8 mouse cellular contexts compared by ENCODE assay signal in genomic region chr13:67525753-67526410, GRCm38 (mm10). TPM values are rescaled to one million over a fixed set of nuclear protein-coding genes. Genes with fewer than 3 reads are reported as not detected.
DNase-seq lines count a peak whose midpoint lies in the region; ATAC-seq lines count a peak whose summit lies in the region.

Gene Gm26965 (minus strand): TSS chr13:67526151.
Gene Zfp87 (minus strand): TSS chr13:67526177.

- peak within 1 kb of the TSS; percentile 92 for H3K4me2 ChIP-seq in heart, embryonic 14.5 days (ENCODE audit: low read length)
- H3K4me2 ChIP-seq in liver, embryonic 13.5 days: peak within 1 kb of the TSS; percentile 89
- peak within 1 kb of the TSS; percentile 70 for H3K4me2 ChIP-seq in stomach, embryonic 16.5 days (ENCODE audit: low read depth, low read length)

- peak within 1 kb of the TSS; percentile 84 for H3K9ac ChIP-seq in heart, embryonic 14.5 days (ENCODE audit: low read length)
- peak within 1 kb of the TSS; percentile 76 for H3K9ac ChIP-seq in liver, embryonic 13.5 days
- peak within 1 kb of the TSS; percentile 77 for H3K9ac ChIP-seq in stomach, embryonic 16.5 days (ENCODE audit: low read length)

- ATAC-seq in CD4-positive, CD25-positive, alpha-beta regulatory T cell, adult 4 months: peak; percentile 99
- ATAC-seq in heart, embryonic 14.5 days (ENCODE audit: insufficient number of reproducible peaks, insufficient read depth, low FRiP score, low read depth): peak; percentile 96
- ATAC-seq in liver, embryonic 13.5 days (ENCODE audit: low read depth): peak; percentile 99
- peak; percentile 99 for ATAC-seq in stomach, embryonic 16.5 days (ENCODE audit: insufficient read depth, low FRiP score)

- under 1% methylated on average over 27 of the region's 27 CpGs for WGBS in heart, embryonic 14.5 days
- under 1% methylated on average over 27 of the region's 27 CpGs for WGBS in liver, embryonic 13.5 days (ENCODE audit: insufficient replicate concordance)
- under 1% methylated on average over 27 of the region's 27 CpGs for WGBS in stomach, embryonic 16.5 days

- H3K4me1 ChIP-seq in heart, embryonic 14.5 days (ENCODE audit: control insufficient read depth in 2 of 2, insufficient read depth in 2 of 2, low read length in 2 of 2): peaks cover 0 to 15% of the 10 kb centered on the region in 2 experiments; a peak in 3 of 4 replicates
- H3K4me1 ChIP-seq in liver, embryonic 13.5 days (replicated peaks): peaks cover 25% of the 10 kb centered on the region
- H3K4me1 ChIP-seq in stomach, embryonic 16.5 days (ENCODE audit: control insufficient read depth, insufficient read depth, low read length): peaks cover 6% of the 10 kb centered on the region; the same call in 1 of the 2 replicates

- H3K27me3 ChIP-seq in heart, embryonic 14.5 days (ENCODE audit: control insufficient read depth, insufficient read depth, low read length): no peaks in the 10 kb centered on the region
- no peaks in the 10 kb centered on the region for H3K27me3 ChIP-seq in liver, embryonic 13.5 days
- no peaks in the 10 kb centered on the region for H3K27me3 ChIP-seq in stomach, embryonic 16.5 days (ENCODE audit: control insufficient read depth, insufficient read depth, low read length)

- DNase-seq in c-Kit-negative CD71-positive TER-119-positive erythroid progenitor cells, embryonic 14.5 days (ENCODE audit: low read depth, low spot score): peak; percentile 81
- DNase-seq in fibroblast of lung, adult 2 months (ENCODE audit: low read depth): peak; percentile 90
- peak; percentile 95 for DNase-seq in kidney, postnatal 14 days
- DNase-seq in liver, embryonic 13.5 days: peak; percentile 86
- DNase-seq in neural tube, embryonic 10.5 days (ENCODE audit: extremely low spot score, low spot score): peak; percentile 89

- peak within 1 kb of the TSS; percentile 78 to 93 for H3K4me3 ChIP-seq in heart, embryonic 14.5 days (ENCODE audit: control insufficient read depth in 1 of 2, insufficient read depth in 1 of 2, low read depth in 1 of 2, low read length in 2 of 2)
- H3K4me3 ChIP-seq in liver, embryonic 13.5 days (replicated peaks): peak within 1 kb of the TSS; percentile 74
- peak within 1 kb of the TSS; percentile 79 for H3K4me3 ChIP-seq in stomach, embryonic 16.5 days (replicated peaks; ENCODE audit: low read length)

- peaks cover 2% of the 10 kb centered on the region for H3K36me3 ChIP-seq in heart, embryonic 14.5 days (ENCODE audit: control insufficient read depth, insufficient read depth, low read length)
- peaks cover 2% of the 10 kb centered on the region for H3K36me3 ChIP-seq in liver, embryonic 13.5 days
- H3K36me3 ChIP-seq in stomach, embryonic 16.5 days (ENCODE audit: control insufficient read depth, insufficient read depth, low read length): 0 out of 2 replicates have a peak, but pooled peaks cover under 1% of the 10 kb centered on the region

- peak within 1 kb of the TSS; percentile 64 to 68 for H3K27ac ChIP-seq in heart, embryonic 14.5 days (replicated peaks in 1 of 2; ENCODE audit: control insufficient read depth in 1 of 2, insufficient read depth in 1 of 2, low read depth in 2 of 2, low read length in 2 of 2)
- H3K27ac ChIP-seq in liver, embryonic 13.5 days: peak within 1 kb of the TSS; percentile 72
- H3K27ac ChIP-seq in stomach, embryonic 16.5 days (ENCODE audit: low read length): peak within 1 kb of the TSS; percentile 74

- H3K9me3 ChIP-seq in heart, embryonic 14.5 days (ENCODE audit: control insufficient read depth, low read length): no peaks in the 10 kb centered on the region
- H3K9me3 ChIP-seq in liver, embryonic 13.5 days (replicated peaks): no peaks in the 10 kb centered on the region
- H3K9me3 ChIP-seq in stomach, embryonic 16.5 days (replicated peaks; ENCODE audit: control insufficient read depth, low read length): no peaks in the 10 kb centered on the region

RNA-seq across cellular contexts. Expression of gene Gm26965, which starts in this region (rescaled TPM):
- 1 to 10 TPM; 1.0 to 2.2 TPM for polyA plus RNA-seq in CD4-positive, CD25-positive, alpha-beta regulatory T cell, adult 4 months (2017; shearing (Covaris generic))
- not detected in 2 replicates for polyA plus RNA-seq in heart, embryonic 14.5 days (2014; fragmentation: Nextera tagmentation; extraction: Ambion mirVana)
- not detected in 2 replicates for polyA plus RNA-seq in liver, embryonic 13.5 days (2015; fragmentation: Nextera tagmentation; extraction: Ambion mirVana)
- not detected in 2 replicates for polyA plus RNA-seq in stomach, embryonic 16.5 days (2015; fragmentation: Nextera tagmentation; extraction: Ambion mirVana)

RNA-seq across cellular contexts. Expression of gene Zfp87, which starts in this region (rescaled TPM):
- 10 to 100 TPM; 53.6 to 54.3 TPM for polyA plus RNA-seq in CD4-positive, CD25-positive, alpha-beta regulatory T cell, adult 4 months (2017; shearing (Covaris generic))
- 19.3 and 22.0 TPM in 2 replicates for polyA plus RNA-seq in heart, embryonic 14.5 days (2014; fragmentation: Nextera tagmentation; extraction: Ambion mirVana)
- 8.4 and 9.1 TPM in 2 replicates for polyA plus RNA-seq in liver, embryonic 13.5 days (2015; fragmentation: Nextera tagmentation; extraction: Ambion mirVana)
- polyA plus RNA-seq in stomach, embryonic 16.5 days (2015; fragmentation: Nextera tagmentation; extraction: Ambion mirVana): 21.2 and 21.3 TPM in 2 replicates

Comparison
In these comparisons a context has a peak if more than half of its experiments do, and no peak if none do; other contexts are left out.
1. Peak in every context shown above with its lines: DNase-seq, ATAC-seq, H3K4me3 ChIP-seq and H3K27ac ChIP-seq.